Mouse (Mus musculus): ENCODE data around the gene Tead1. TPM values are rescaled to one million over a fixed set of nuclear protein-coding genes. Genes with fewer than 3 reads are reported as not detected.
"Not testable (repeated sequence)": the region's sequence is repeated elsewhere in the genome, so short reads cannot be mapped to it uniquely, and the experiment has no call there.

Tead1 gene
- polyA plus RNA-seq, 1 experiment: not detected

- Histone ChIP-seq H3K4me1 (ENCODE audit: control insufficient read depth, insufficient read depth, low read length) (peaks cover under 1% of the 10 kb centered on the region; the same call in 1 of the 2 replicates), H3K27ac (ENCODE audit: insufficient read depth, low read depth, low read length) (no peak overlapping the region), H3K4me3 (ENCODE audit: insufficient read depth, low read depth, low read length) (no peak overlapping the region)
- 95% methylated on average over 3 of the region's 3 CpGs for WGBS
- TF ChIP-seq CTCF (IDR thresholded peaks at IDR 0.05; ENCODE audit: insufficient read depth, low read depth, low read length): no peak
- no peak for TF ChIP-seq POLR2A (IDR thresholded peaks at IDR 0.05; ENCODE audit: insufficient read depth, low read depth, low read length)
These were observed 244.6 kb downstream of the Tead1 start for GRCm38 (mm10) chr7:112923712-112924111.

- WGBS: 64% methylated on average over 7 of the region's 7 CpGs
- Histone ChIP-seq H3K4me1 (ENCODE audit: control insufficient read depth, insufficient read depth, low read length) (no peaks in the 10 kb centered on the region), H3K4me3 (ENCODE audit: insufficient read depth, low read depth, low read length) (no peak overlapping the region), H3K27ac (ENCODE audit: insufficient read depth, low read depth, low read length) (no peak overlapping the region)
- TF ChIP-seq CTCF (IDR thresholded peaks at IDR 0.05; ENCODE audit: insufficient read depth, low read depth, low read length): no peak
- TF ChIP-seq POLR2A (IDR thresholded peaks at IDR 0.05; ENCODE audit: insufficient read depth, low read depth, low read length): no peak
These were observed 251.6 kb downstream of the Tead1 start for GRCm38 (mm10) chr7:112930669-112931068.

GRCm38 (mm10) chr7:112935876-112936275, 256.8 kb downstream of the Tead1 start:
- 95% methylated on average over 5 of the region's 5 CpGs for WGBS
- H3K4me1 ChIP-seq (ENCODE audit: control insufficient read depth, insufficient read depth, low read length); H3K27ac ChIP-seq (ENCODE audit: insufficient read depth, low read depth, low read length); H3K4me3 ChIP-seq (ENCODE audit: insufficient read depth, low read depth, low read length): not testable (repeated sequence)

GRCm38 (mm10) chr7:112937089-112937488, 258.0 kb downstream of the Tead1 start:
- Histone ChIP-seq H3K27ac (ENCODE audit: insufficient read depth, low read depth, low read length) (no peak overlapping the region), H3K4me1 (ENCODE audit: control insufficient read depth, insufficient read depth, low read length) (no peaks in the 10 kb centered on the region), H3K4me3 (ENCODE audit: insufficient read depth, low read depth, low read length) (no peak overlapping the region)
- WGBS: 93% methylated on average over 8 of the region's 8 CpGs
- TF ChIP-seq CTCF (IDR thresholded peaks at IDR 0.05; ENCODE audit: insufficient read depth, low read depth, low read length): no peak
- no peak for TF ChIP-seq POLR2A (IDR thresholded peaks at IDR 0.05; ENCODE audit: insufficient read depth, low read depth, low read length)

GRCm38 (mm10) chr7:112938959-112939358, 259.8 kb downstream of the Tead1 start:
- TF ChIP-seq POLR2A (IDR thresholded peaks at IDR 0.05; ENCODE audit: insufficient read depth, low read depth, low read length) (no peak), CTCF (IDR thresholded peaks at IDR 0.05; ENCODE audit: insufficient read depth, low read depth, low read length) (no peak)
- Histone ChIP-seq H3K4me3 (ENCODE audit: insufficient read depth, low read depth, low read length) (no peak overlapping the region), H3K27ac (ENCODE audit: insufficient read depth, low read depth, low read length) (no peak overlapping the region), H3K4me1 (ENCODE audit: control insufficient read depth, insufficient read depth, low read length) (no peaks in the 10 kb centered on the region)
- 78% methylated on average over 5 of the region's 5 CpGs for WGBS

GRCm38 (mm10) chr7:112942567-112942966, 263.4 kb downstream of the Tead1 start:
- WGBS: 74% methylated on average over 5 of the region's 5 CpGs
- no peak for TF ChIP-seq POLR2A (IDR thresholded peaks at IDR 0.05; ENCODE audit: insufficient read depth, low read depth, low read length)
- no peak overlapping the region for H3K27ac ChIP-seq (ENCODE audit: insufficient read depth, low read depth, low read length)
- H3K4me1 ChIP-seq (ENCODE audit: control insufficient read depth, insufficient read depth, low read length): no peaks in the 10 kb centered on the region
- no peak overlapping the region for H3K4me3 ChIP-seq (ENCODE audit: insufficient read depth, low read depth, low read length)

GRCm38 (mm10) chr7:112943056-112943455, 263.9 kb downstream of the Tead1 start:
- 87% methylated on average over 1 of the region's 1 CpGs for WGBS
- TF ChIP-seq POLR2A (IDR thresholded peaks at IDR 0.05; ENCODE audit: insufficient read depth, low read depth, low read length) (no peak), CTCF (IDR thresholded peaks at IDR 0.05; ENCODE audit: insufficient read depth, low read depth, low read length) (no peak)
- Histone ChIP-seq H3K4me1 (ENCODE audit: control insufficient read depth, insufficient read depth, low read length) (no peaks in the 10 kb centered on the region), H3K27ac (ENCODE audit: insufficient read depth, low read depth, low read length) (no peak overlapping the region), H3K4me3 (ENCODE audit: insufficient read depth, low read depth, low read length) (no peak overlapping the region)

- 53% methylated on average over 6 of the region's 6 CpGs for WGBS
- Histone ChIP-seq H3K4me1 (ENCODE audit: control insufficient read depth, insufficient read depth, low read length) (no peaks in the 10 kb centered on the region), H3K4me3 (ENCODE audit: insufficient read depth, low read depth, low read length) (no peak overlapping the region), H3K27ac (ENCODE audit: insufficient read depth, low read depth, low read length) (no peak overlapping the region)
- TF ChIP-seq POLR2A (IDR thresholded peaks at IDR 0.05; ENCODE audit: insufficient read depth, low read depth, low read length): no peak
- TF ChIP-seq CTCF (IDR thresholded peaks at IDR 0.05; ENCODE audit: insufficient read depth, low read depth, low read length): no peak
These were observed 267.6 kb downstream of the Tead1 start for GRCm38 (mm10) chr7:112946706-112947105.

GRCm38 (mm10) chr7:112953777-112954291, 274.7 kb downstream of the Tead1 start, which contains the start of gene Rassf10:
TSS of gene Rassf10 (plus strand) at chr7:112953962.
- Histone ChIP-seq H3K27ac (ENCODE audit: insufficient read depth, low read depth, low read length) (no peak within 1 kb of the TSS), H3K4me1 (ENCODE audit: control insufficient read depth, insufficient read depth, low read length) (peaks cover 20% of the 10 kb centered on the region), H3K4me3 (ENCODE audit: insufficient read depth, low read depth, low read length) (peak within 1 kb of the TSS; percentile 22)
- 2% methylated on average over 41 of the region's 41 CpGs for WGBS
- TF ChIP-seq CTCF (IDR thresholded peaks at IDR 0.05; ENCODE audit: insufficient read depth, low read depth, low read length) (no peak), POLR2A (IDR thresholded peaks at IDR 0.05; ENCODE audit: insufficient read depth, low read depth, low read length) (no peak)
